Mouse (Mus musculus) myocyte (in vitro differentiated cells): ENCODE data around the gene BC048562. TPM values are rescaled to one million over a fixed set of nuclear protein-coding genes. Genes with fewer than 3 reads are reported as not detected.

Experiments
- H3K27me3 ChIP-seq: one replicate; pipeline ENCODE4 v1.6.1; 2011; ENCODE audit not compliant: control insufficient read depth, insufficient read depth, insufficient read length
- H3K36me3 ChIP-seq: one replicate; pipeline ENCODE4 v1.6.1; 2011; ENCODE audit not compliant: control insufficient read depth, insufficient read depth
- H3K4me2 ChIP-seq: one replicate; pipeline ENCODE4 v1.6.1; 2011; ENCODE audit warnings: low read depth, control low read depth
- H3K4me3 ChIP-seq: one replicate; pipeline ENCODE4 v1.5.1; 2011; ENCODE audit warnings: mild to moderate bottlenecking, control low read depth, moderate library complexity
- H3K79me2 ChIP-seq: one replicate; pipeline ENCODE4 v1.6.1; 2011; ENCODE audit not compliant: control insufficient read depth, insufficient read depth
- H3ac ChIP-seq: one replicate; pipeline ENCODE4 v1.6.1; 2011; ENCODE audit not compliant: control insufficient read depth, insufficient read length
- CEBPB ChIP-seq: IDR thresholded peaks from 2 replicates; pipeline ENCODE4 v1.6.1; 2011; ENCODE audit warnings: mild to moderate bottlenecking, moderate library complexity; ENCODE audit not compliant: poor library complexity, insufficient read depth, severe bottlenecking
- E2F4 ChIP-seq: IDR thresholded peaks from one replicate; pipeline ENCODE4 v1.6.1; 2011; ENCODE audit warnings: mild to moderate bottlenecking, control low read depth, moderate library complexity; ENCODE audit not compliant: insufficient read depth
- MAX ChIP-seq: IDR thresholded peaks from one replicate; pipeline ENCODE4 v1.6.1; 2011; ENCODE audit warnings: low read depth, mild to moderate bottlenecking, control low read depth
- MYOD1 ChIP-seq, 3 experiments: IDR thresholded peaks; one replicate each; pipeline ENCODE4 v1.6.1; 2011; ENCODE audit warnings: control low read depth in 2 of 3, low read depth in 2 of 3, mild to moderate bottlenecking in 2 of 3, moderate library complexity in 1 of 3; ENCODE audit not compliant: insufficient read length in 2 of 3, control insufficient read depth in 1 of 3
- MYOG ChIP-seq, 3 experiments: IDR thresholded peaks; one replicate each; pipeline ENCODE4 v1.6.1; 2011; ENCODE audit warnings: control low read depth in 2 of 3, low read depth in 2 of 3, mild to moderate bottlenecking in 2 of 3; ENCODE audit not compliant: insufficient read length in 2 of 3, control insufficient read depth in 1 of 3, insufficient read depth in 1 of 3
- POLR2A ChIP-seq: IDR thresholded peaks from one replicate; pipeline ENCODE4 v1.6.1; 2011; ENCODE audit warnings: low read depth, mild to moderate bottlenecking, control low read depth, moderate library complexity; ENCODE audit not compliant: insufficient read length
- POLR2AphosphoS2 ChIP-seq: IDR thresholded peaks from one replicate; pipeline ENCODE4 v1.6.1; 2011; ENCODE audit warnings: low read depth, control low read depth; ENCODE audit not compliant: insufficient read length
- REST ChIP-seq: IDR thresholded peaks from one replicate; pipeline ENCODE4 v1.6.1; 2011; ENCODE audit warnings: mild to moderate bottlenecking, control low read depth, moderate library complexity; ENCODE audit not compliant: insufficient read depth, insufficient read length
- SRF ChIP-seq: IDR thresholded peaks from one replicate; pipeline ENCODE4 v1.6.1; 2011; ENCODE audit warnings: low read depth; ENCODE audit not compliant: control insufficient read depth, insufficient read length
- TCF12 ChIP-seq: IDR thresholded peaks from one replicate; pipeline ENCODE4 v1.6.1; 2011; ENCODE audit warnings: mild to moderate bottlenecking, control low read depth; ENCODE audit not compliant: poor library complexity, insufficient read depth, severe bottlenecking
- TCF3 ChIP-seq: IDR thresholded peaks from one replicate; pipeline ENCODE4 v1.6.1; 2011; ENCODE audit warnings: low read depth, control low read depth; ENCODE audit not compliant: insufficient read length
- USF1 ChIP-seq: IDR thresholded peaks from one replicate; pipeline ENCODE4 v1.6.1; 2011; ENCODE audit warnings: low read depth, mild to moderate bottlenecking, control low read depth, moderate library complexity
- polyA plus RNA-seq: library from polyadenylated mRNA; unstranded; fragments of >200 nt; fragmentation: generic; extraction: Trizol; gene quantifications from one replicate; pipeline ENCODE4 v1.2.1, GENCODE M21; 2012; ENCODE audit warnings: missing spikeins

The BC048562 gene
- polyA plus RNA-seq, 1 experiment = not detected

DNA sequence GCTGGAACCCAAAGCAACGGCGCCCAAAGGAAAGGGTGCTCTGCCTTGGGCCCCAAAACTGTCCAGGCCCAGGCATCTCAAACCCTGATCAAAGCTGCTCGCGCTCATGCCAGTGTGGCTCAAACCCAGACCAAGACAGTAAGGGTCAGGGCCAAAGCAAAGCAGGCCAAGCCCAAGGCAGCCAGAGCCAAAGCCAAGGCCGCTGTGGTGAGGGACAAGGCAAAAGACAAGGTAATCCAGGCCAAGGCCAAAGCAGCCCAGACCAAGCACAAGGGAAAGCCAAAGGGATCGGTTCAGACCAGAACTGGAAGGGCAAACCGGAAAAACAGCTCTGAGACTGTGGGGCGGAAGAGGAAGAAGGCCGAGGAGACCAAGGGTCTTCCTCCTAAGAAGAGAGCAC is 27.4 kb downstream of the BC048562 start:
- Histone ChIP-seq H3K79me2 (peaks cover 26% of the 10 kb centered on the region), H3K4me3 (no peak overlapping the region), H3K36me3 (no peaks in the 10 kb centered on the region), H3ac (no peak overlapping the region), H3K27me3 (no peaks in the 10 kb centered on the region), H3K4me2 (no peak overlapping the region)
- no peak for TF ChIP-seq POLR2A
- TF ChIP-seq MYOG (IDR thresholded peaks at IDR 0.05; ENCODE audit: control insufficient read depth in 1 of 3, insufficient read depth in 1 of 3, insufficient read length in 2 of 3, low read depth in 2 of 3) = no peak
- TF ChIP-seq SRF = no peak
- TF ChIP-seq CEBPB = no peak
- TF ChIP-seq TCF3 = no peak
- no peak for TF ChIP-seq MYOD1 (IDR thresholded peaks at IDR 0.05; ENCODE audit: control insufficient read depth in 1 of 3, insufficient read length in 2 of 3, low read depth in 2 of 3)
- TF ChIP-seq POLR2AphosphoS2 = no peak
- TF ChIP-seq USF1 = no peak
- TF ChIP-seq REST = no peak
- TF ChIP-seq E2F4 = no peak
- TF ChIP-seq MAX = no peak
- no peak for TF ChIP-seq TCF12

GRCm38 (mm10) chr9:108466219-108466618 is 29.9 kb downstream of the BC048562 start:
- Histone ChIP-seq H3K4me2 (no peak overlapping the region), H3ac (no peak overlapping the region), H3K4me3 (no peak overlapping the region), H3K27me3 (no peaks in the 10 kb centered on the region), H3K36me3 (no peaks in the 10 kb centered on the region), H3K79me2 (peaks cover 20% of the 10 kb centered on the region)
- TF ChIP-seq SRF (no peak), MYOG (IDR thresholded peaks at IDR 0.05; ENCODE audit: control insufficient read depth in 1 of 3, insufficient read depth in 1 of 3, insufficient read length in 2 of 3, low read depth in 2 of 3) (no peak), REST (no peak), MAX (no peak), TCF3 (no peak), MYOD1 (IDR thresholded peaks at IDR 0.05; ENCODE audit: control insufficient read depth in 1 of 3, insufficient read length in 2 of 3, low read depth in 2 of 3) (no peak), E2F4 (no peak), CEBPB (no peak), USF1 (no peak), TCF12 (no peak)

GRCm38 (mm10) chr9:108469430-108469829 is 33.1 kb downstream of the BC048562 start:
- Histone ChIP-seq H3K4me3 (no peak overlapping the region), H3K36me3 (no peaks in the 10 kb centered on the region), H3K27me3 (no peaks in the 10 kb centered on the region), H3K4me2 (no peak overlapping the region), H3K79me2 (no peaks in the 10 kb centered on the region), H3ac (no peak overlapping the region)
- TF ChIP-seq MYOD1 (IDR thresholded peaks at IDR 0.05; ENCODE audit: control insufficient read depth in 1 of 3, insufficient read length in 2 of 3, low read depth in 2 of 3) = no peak

GRCm38 (mm10) chr9:108469845-108470244 is 33.6 kb downstream of the BC048562 start:
- no peaks in the 10 kb centered on the region for H3K27me3 ChIP-seq
- H3K4me3 ChIP-seq = no peak overlapping the region
- no peak for TF ChIP-seq MYOD1 (IDR thresholded peaks at IDR 0.05; ENCODE audit: control insufficient read depth in 1 of 3, insufficient read length in 2 of 3, low read depth in 2 of 3)
- TF ChIP-seq TCF12 = no peak
- no peak for TF ChIP-seq MYOG (IDR thresholded peaks at IDR 0.05; ENCODE audit: control insufficient read depth in 1 of 3, insufficient read depth in 1 of 3, insufficient read length in 2 of 3, low read depth in 2 of 3)
- no peak for TF ChIP-seq E2F4
- TF ChIP-seq TCF3 = no peak
- H3ac ChIP-seq = no peak overlapping the region
- H3K4me2 ChIP-seq = no peak overlapping the region
- H3K79me2 ChIP-seq = no peaks in the 10 kb centered on the region
- H3K36me3 ChIP-seq = no peaks in the 10 kb centered on the region

- H3ac ChIP-seq = no peak overlapping the region
- H3K79me2 ChIP-seq = peaks cover 2% of the 10 kb centered on the region
- H3K4me2 ChIP-seq = no peak overlapping the region
- TF ChIP-seq MYOG (IDR thresholded peaks at IDR 0.05; ENCODE audit: control insufficient read depth in 1 of 3, insufficient read depth in 1 of 3, insufficient read length in 2 of 3, low read depth in 2 of 3) (no peak), POLR2A (no peak), E2F4 (no peak), POLR2AphosphoS2 (no peak), CEBPB (no peak), USF1 (no peak), TCF3 (no peak), MYOD1 (IDR thresholded peaks at IDR 0.05; ENCODE audit: control insufficient read depth in 1 of 3, insufficient read length in 2 of 3, low read depth in 2 of 3) (no peak), REST (no peak), TCF12 (no peak), MAX (no peak), SRF (no peak)
- no peaks in the 10 kb centered on the region for H3K36me3 ChIP-seq
- H3K4me3 ChIP-seq = no peak overlapping the region
- H3K27me3 ChIP-seq = no peaks in the 10 kb centered on the region
Observed at GRCm38 (mm10) chr9:108474528-108474927, 38.2 kb downstream of the BC048562 start.
